Mouse (Mus musculus): ENCODE measurements around the gene Lce1g. TPM values are rescaled to one million over a fixed set of nuclear protein-coding genes. Genes with fewer than 3 reads are reported as not detected.

Gene Lce1g
- not detected in 2 replicates for polyA plus RNA-seq (2016; fragmentation: Nextera tagmentation; extraction: Ambion mirVana)

- no peak for ATAC-seq (ENCODE audit: low FRiP score, low read depth)
- Histone ChIP-seq H3K4me1 (no peaks in the 10 kb centered on the region), H3K9me3 (no peaks in the 10 kb centered on the region), H3K27me3 (no peaks in the 10 kb centered on the region), H3K36me3 (no peaks in the 10 kb centered on the region), H3K4me2 (replicated peaks) (no peak within 1 kb of the TSS), H3K27ac (replicated peaks) (no peak within 1 kb of the TSS), H3K9ac (replicated peaks) (no peak within 1 kb of the TSS), H3K4me3 (no peak within 1 kb of the TSS)
- WGBS: 92% methylated on average over 1 of the region's 1 CpGs
Measured at GRCm38 (mm10) chr3:92752238-92752637, at the start of gene Lce1g. Lce1g (minus strand) TSS chr3:92752338.

- Histone ChIP-seq H3K4me3 (no peak within 1 kb of the TSS), H3K9me3 (no peaks in the 10 kb centered on the region), H3K27me3 (no peaks in the 10 kb centered on the region), H3K4me1 (no peaks in the 10 kb centered on the region), H3K36me3 (no peaks in the 10 kb centered on the region), H3K4me2 (replicated peaks) (no peak within 1 kb of the TSS), H3K9ac (replicated peaks) (no peak within 1 kb of the TSS), H3K27ac (replicated peaks) (no peak within 1 kb of the TSS)
- no peak for ATAC-seq (ENCODE audit: low FRiP score, low read depth)
- 89% methylated on average over 1 of the region's 1 CpGs for WGBS
Measured at GRCm38 (mm10) chr3:92790414-92790813, 38.3 kb upstream of the Lce1g start, which contains the start of gene Lce1j. Lce1j (minus strand) TSS chr3:92790514.

GRCm38 (mm10) chr3:92778799-92779198 is 26.7 kb upstream of the Lce1g start, which contains the start of gene Lce1i:
Lce1i (minus strand) TSS chr3:92778899.
- 85% methylated on average over 1 of the region's 1 CpGs for WGBS
- Histone ChIP-seq H3K4me3 (no peak within 1 kb of the TSS), H3K36me3 (no peaks in the 10 kb centered on the region), H3K4me1 (no peaks in the 10 kb centered on the region), H3K4me2 (replicated peaks) (no peak within 1 kb of the TSS), H3K27ac (replicated peaks) (no peak within 1 kb of the TSS), H3K9me3 (no peaks in the 10 kb centered on the region), H3K9ac (replicated peaks) (no peak within 1 kb of the TSS), H3K27me3 (no peaks in the 10 kb centered on the region)
- ATAC-seq (ENCODE audit: low FRiP score, low read depth): no peak

GRCm38 (mm10) chr3:92771573-92771972 is 19.4 kb upstream of the Lce1g start:
- 20% methylated on average over 3 of the region's 3 CpGs for WGBS
- no peaks in the 10 kb centered on the region for H3K9me3 ChIP-seq

GRCm38 (mm10) chr3:92764965-92765364 is 12.8 kb upstream of the Lce1g start, which contains the start of gene Lce1h:
Lce1h (minus strand) TSS chr3:92765065.
- WGBS: 87% methylated on average over 1 of the region's 1 CpGs
- Histone ChIP-seq H3K4me1 (no peaks in the 10 kb centered on the region), H3K27me3 (no peaks in the 10 kb centered on the region), H3K4me3 (no peak within 1 kb of the TSS), H3K9ac (replicated peaks) (no peak within 1 kb of the TSS), H3K27ac (replicated peaks) (no peak within 1 kb of the TSS), H3K36me3 (no peaks in the 10 kb centered on the region), H3K9me3 (no peaks in the 10 kb centered on the region), H3K4me2 (replicated peaks) (no peak within 1 kb of the TSS)
- no peak for ATAC-seq (ENCODE audit: low FRiP score, low read depth)

More at GRCm38 (mm10) chr3:92771573-92771972, 19.4 kb upstream of the Lce1g start:
- no peak for ATAC-seq (ENCODE audit: low FRiP score, low read depth)
- Histone ChIP-seq H3K27me3 (no peaks in the 10 kb centered on the region), H3K36me3 (no peaks in the 10 kb centered on the region), H3K9ac (replicated peaks) (no peak overlapping the region), H3K4me1 (no peaks in the 10 kb centered on the region), H3K4me3 (no peak overlapping the region), H3K27ac (replicated peaks) (no peak overlapping the region), H3K4me2 (replicated peaks) (no peak overlapping the region)

GRCm38 (mm10) chr3:92753197-92753596 is 1.1 kb upstream of the Lce1g start:
- H3K9ac ChIP-seq (replicated peaks): no peak overlapping the region
- H3K4me2 ChIP-seq (replicated peaks): no peak overlapping the region
- H3K27ac ChIP-seq (replicated peaks): no peak overlapping the region
- H3K36me3 ChIP-seq: no peaks in the 10 kb centered on the region
- WGBS: 46% methylated on average over 3 of the region's 3 CpGs
- H3K27me3 ChIP-seq: no peaks in the 10 kb centered on the region
- H3K9me3 ChIP-seq: no peaks in the 10 kb centered on the region
- ATAC-seq (ENCODE audit: low FRiP score, low read depth): no peak
- no peak overlapping the region for H3K4me3 ChIP-seq
- H3K4me1 ChIP-seq: no peaks in the 10 kb centered on the region

- no peaks in the 10 kb centered on the region for H3K27me3 ChIP-seq
- no peak within 1 kb of the TSS for H3K4me2 ChIP-seq (replicated peaks)
- H3K4me3 ChIP-seq: no peak within 1 kb of the TSS
- H3K27ac ChIP-seq (replicated peaks): no peak within 1 kb of the TSS
- WGBS: 70% methylated on average over 1 of the region's 1 CpGs
- ATAC-seq (ENCODE audit: low FRiP score, low read depth): no peak
- H3K36me3 ChIP-seq: no peaks in the 10 kb centered on the region
- no peaks in the 10 kb centered on the region for H3K4me1 ChIP-seq
- H3K9ac ChIP-seq (replicated peaks): no peak within 1 kb of the TSS
- H3K9me3 ChIP-seq: no peaks in the 10 kb centered on the region
Measured at GRCm38 (mm10) chr3:92738996-92739395, 13.1 kb downstream of the Lce1g start, which contains the start of gene Gm38119. Gm38119 (minus strand) TSS chr3:92739096.

GRCm38 (mm10) chr3:92722631-92723030 is 29.5 kb downstream of the Lce1g start:
- H3K4me2 ChIP-seq (replicated peaks): no peak overlapping the region
- no peak for ATAC-seq (ENCODE audit: low FRiP score, low read depth)
- H3K9me3 ChIP-seq: no peaks in the 10 kb centered on the region
- no peaks in the 10 kb centered on the region for H3K27me3 ChIP-seq
- H3K27ac ChIP-seq (replicated peaks): no peak overlapping the region
- H3K9ac ChIP-seq (replicated peaks): no peak overlapping the region
- WGBS: 93% methylated on average over 5 of the region's 5 CpGs
- no peak overlapping the region for H3K4me3 ChIP-seq
- no peaks in the 10 kb centered on the region for H3K4me1 ChIP-seq
- no peaks in the 10 kb centered on the region for H3K36me3 ChIP-seq

- Histone ChIP-seq H3K9me3 (no peaks in the 10 kb centered on the region), H3K27me3 (no peaks in the 10 kb centered on the region), H3K4me1 (no peaks in the 10 kb centered on the region), H3K4me2 (replicated peaks) (no peak within 1 kb of the TSS), H3K4me3 (no peak within 1 kb of the TSS), H3K9ac (replicated peaks) (no peak within 1 kb of the TSS), H3K27ac (replicated peaks) (no peak within 1 kb of the TSS), H3K36me3 (no peaks in the 10 kb centered on the region)
- 80% methylated on average over 3 of the region's 3 CpGs for WGBS
- no peak for ATAC-seq (ENCODE audit: low FRiP score, low read depth)
Measured at GRCm38 (mm10) chr3:92720250-92720649, 31.9 kb downstream of the Lce1g start, which contains the start of gene Lce1f. Lce1f (minus strand) TSS chr3:92720350.

- no peak overlapping the region for H3K27ac ChIP-seq (replicated peaks)
- H3K4me3 ChIP-seq: no peak overlapping the region
- no peaks in the 10 kb centered on the region for H3K36me3 ChIP-seq
- H3K27me3 ChIP-seq: no peaks in the 10 kb centered on the region
- ATAC-seq (ENCODE audit: low FRiP score, low read depth): no peak
- H3K9me3 ChIP-seq: no peaks in the 10 kb centered on the region
- H3K4me2 ChIP-seq (replicated peaks): no peak overlapping the region
- no peaks in the 10 kb centered on the region for H3K4me1 ChIP-seq
- H3K9ac ChIP-seq (replicated peaks): no peak overlapping the region
Measured at GRCm38 (mm10) chr3:92715122-92715521, 37.0 kb downstream of the Lce1g start.

GRCm38 (mm10) chr3:92708974-92709373 is 43.2 kb downstream of the Lce1g start, which contains the start of gene Lce1e:
Lce1e (minus strand) TSS chr3:92709074.
- Histone ChIP-seq H3K4me3 (no peak within 1 kb of the TSS), H3K36me3 (no peaks in the 10 kb centered on the region), H3K4me2 (replicated peaks) (no peak within 1 kb of the TSS), H3K9me3 (no peaks in the 10 kb centered on the region), H3K9ac (replicated peaks) (no peak within 1 kb of the TSS), H3K27ac (replicated peaks) (no peak within 1 kb of the TSS), H3K4me1 (no peaks in the 10 kb centered on the region), H3K27me3 (no peaks in the 10 kb centered on the region)
- WGBS: 91% methylated on average over 2 of the region's 2 CpGs
- ATAC-seq (ENCODE audit: low FRiP score, low read depth): no peak

Measured in midbrain, embryonic 12.5 days (tissue).